Mouse (Mus musculus) testis, adult 10 weeks (tissue): ENCODE data around the gene Eml5. TPM values are rescaled to one million over a fixed set of nuclear protein-coding genes. Genes with fewer than 3 reads are reported as not detected.

Experiments
- polyA plus RNA-seq: library from polyadenylated mRNA; stranded (reverse); fragments of 350-450 nt; fragmentation: Illumina TruSeq; extraction: RNeasy Lipid Tissue Mini Kit (QIAGEN cat#74804); gene quantifications from one replicate; pipeline ENCODE4 v1.2.3, GENCODE M21; 2014; ENCODE audit warnings: low read depth, low replicate concordance

Eml5 gene
- polyA plus RNA-seq, result 14.9 TPM

GRCm38 (mm10) chr12:98900881-98901801 lies at the start of gene Eml5:
TSS of gene Eml5 (minus strand) at chr12:98901484.

GRCm38 (mm10) chr12:98920194-98920991 lies 19.1 kb upstream of the Eml5 start, which contains the start of gene Ttc8:
TSS of gene Ttc8 (plus strand) at chr12:98920574.

GRCm38 (mm10) chr12:98746746-98747379 lies 154.4 kb downstream of the Eml5 start, which contains the start of gene Zc3h14:
TSS of gene Zc3h14 (plus strand) at chr12:98746964.

GRCm38 (mm10) chr12:98736951-98737800 lies 164.1 kb downstream of the Eml5 start, which contains the start of gene Ptpn21:
TSS of gene Ptpn21 (minus strand) at chr12:98737405.

Other genes with a start within 250 kb of the Eml5 start
- gene Ptpn21, start 164.1 kb downstream of the Eml5 start, polyA plus RNA-seq, result 13.5 TPM
- 1,093 TPM for gene Zc3h14, start 154.5 kb downstream of the Eml5 start, polyA plus RNA-seq
- gene Ttc8, start 19.1 kb upstream of the Eml5 start, polyA plus RNA-seq, result 23.0 TPM